Mouse (Mus musculus): ENCODE measurements around the gene B3galt4. TPM values are rescaled to one million over a fixed set of nuclear protein-coding genes. Genes with fewer than 3 reads are reported as not detected.
A peak's percentile ranks its signal among the peaks of the same experiment; 100 is the strongest.

B3galt4 gene
- total and polyA plus RNA-seq, 2 experiments from 2014 or later = 0.53 to 6.1 TPM

- WGBS = under 1% methylated on average over 14 of the region's 20 CpGs
- peaks cover 36% of the 10 kb centered on the region for H3K36me3 ChIP-seq (replicated peaks; ENCODE audit: control insufficient read depth, insufficient read depth, low read length)
- peak overlapping the region; percentile 74 for H3K4me3 ChIP-seq (ENCODE audit: low read depth, low read length)
- peak overlapping the region; percentile 69 for H3K4me2 ChIP-seq (ENCODE audit: low read depth, low read length)
- peaks cover 5% of the 10 kb centered on the region; the same call in 1 of the 2 replicates for H3K4me1 ChIP-seq (ENCODE audit: control insufficient read depth, insufficient read depth)
- DNase-seq (ENCODE audit: low spot score) (no peak), ATAC-seq (ENCODE audit: insufficient read depth, low read depth) (no peak)
- H3K27me3 ChIP-seq (ENCODE audit: control insufficient read depth, insufficient read depth, low read length) = no peaks in the 10 kb centered on the region
- TF ChIP-seq EP300 (IDR thresholded peaks at IDR 0.05; ENCODE audit: low read depth) (no peak), CTCF (IDR thresholded peaks at IDR 0.05; ENCODE audit: low read depth) (no peak)
- peak overlapping the region; percentile 73 for H3K9ac ChIP-seq (replicated peaks; ENCODE audit: low read depth, low read length)
- no peaks in the 10 kb centered on the region for H3K9me3 ChIP-seq (replicated peaks; ENCODE audit: control insufficient read depth, low read length)
- H3K27ac ChIP-seq (ENCODE audit: low read depth) = peak overlapping the region; percentile 72
Measured at GRCm38 (mm10) chr17:33916294-33916693, 35.0 kb downstream of the B3galt4 start.

- peaks cover 5% of the 10 kb centered on the region; the same call in 1 of the 2 replicates for H3K4me1 ChIP-seq (ENCODE audit: control insufficient read depth, insufficient read depth)
- H3K9me3 ChIP-seq (replicated peaks; ENCODE audit: control insufficient read depth, low read length) = no peaks in the 10 kb centered on the region
- peak within 1 kb of the TSS; percentile 73 for H3K9ac ChIP-seq (replicated peaks; ENCODE audit: low read depth, low read length)
- WGBS = under 1% methylated on average over 31 of the region's 34 CpGs
- ATAC-seq (ENCODE audit: insufficient read depth, low read depth) = peak; percentile 92
- peak; percentile 100 for DNase-seq (ENCODE audit: low spot score)
- H3K36me3 ChIP-seq (replicated peaks; ENCODE audit: control insufficient read depth, insufficient read depth, low read length) = peaks cover 41% of the 10 kb centered on the region
- peak within 1 kb of the TSS; percentile 69 for H3K4me2 ChIP-seq (ENCODE audit: low read depth, low read length)
- H3K4me3 ChIP-seq (ENCODE audit: low read depth, low read length) = peak within 1 kb of the TSS; percentile 74
- TF ChIP-seq EP300 (IDR thresholded peaks at IDR 0.05; ENCODE audit: low read depth) (peak; percentile 86), CTCF (IDR thresholded peaks at IDR 0.05; ENCODE audit: low read depth) (no peak)
- peak within 1 kb of the TSS; percentile 72 for H3K27ac ChIP-seq (ENCODE audit: low read depth)
- H3K27me3 ChIP-seq (ENCODE audit: control insufficient read depth, insufficient read depth, low read length) = no peaks in the 10 kb centered on the region
Measured at GRCm38 (mm10) chr17:33915671-33916250, 35.5 kb downstream of the B3galt4 start, which contains the start of the genes Tapbp and Zbtb22. Tapbp (plus strand) TSS chr17:33915899. Zbtb22 (plus strand) TSS chr17:33915904.

DNA sequence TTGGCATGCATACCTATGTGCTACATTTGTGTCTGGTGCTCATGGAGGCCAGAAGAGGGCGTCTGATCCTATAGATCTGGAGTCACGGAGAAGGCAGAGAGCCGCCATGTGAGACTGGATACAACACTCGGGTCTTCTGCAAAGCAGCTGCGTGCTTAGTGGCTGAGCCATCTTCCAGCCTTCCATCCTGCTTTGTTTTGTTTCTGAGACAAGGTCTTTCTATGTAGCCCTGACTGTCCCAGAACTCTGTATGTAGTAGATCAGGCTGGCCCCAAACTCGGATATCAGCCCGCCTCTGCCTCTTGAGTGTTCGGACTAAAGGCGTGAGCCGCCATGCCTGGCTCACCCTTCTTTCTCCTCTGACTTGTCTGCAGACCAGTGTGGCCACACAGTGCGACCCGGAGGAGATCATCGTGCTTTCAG lies 36.3 kb downstream of the B3galt4 start:
- Histone ChIP-seq H3K9ac (replicated peaks; ENCODE audit: low read depth, low read length) (no peak overlapping the region), H3K4me3 (ENCODE audit: low read depth, low read length) (no peak overlapping the region), H3K4me1 (ENCODE audit: control insufficient read depth, insufficient read depth) (peaks cover 8% of the 10 kb centered on the region), H3K27ac (ENCODE audit: low read depth) (peak overlapping the region; percentile 72; the same call in 1 of the 2 replicates), H3K9me3 (replicated peaks; ENCODE audit: control insufficient read depth, low read length) (no peaks in the 10 kb centered on the region), H3K4me2 (ENCODE audit: low read depth, low read length) (no peak overlapping the region), H3K36me3 (replicated peaks; ENCODE audit: control insufficient read depth, insufficient read depth, low read length) (peaks cover 45% of the 10 kb centered on the region), H3K27me3 (ENCODE audit: control insufficient read depth, insufficient read depth, low read length) (no peaks in the 10 kb centered on the region)
- DNase-seq (ENCODE audit: low spot score) (no peak), ATAC-seq (ENCODE audit: insufficient read depth, low read depth) (no peak)
- WGBS = 65% methylated on average over 13 of the region's 13 CpGs
- TF ChIP-seq CTCF (IDR thresholded peaks at IDR 0.05; ENCODE audit: low read depth) (0 out of 2 replicates have a peak, but pooled peaks have one; percentile 10), EP300 (IDR thresholded peaks at IDR 0.05; ENCODE audit: low read depth) (no peak)

DNA sequence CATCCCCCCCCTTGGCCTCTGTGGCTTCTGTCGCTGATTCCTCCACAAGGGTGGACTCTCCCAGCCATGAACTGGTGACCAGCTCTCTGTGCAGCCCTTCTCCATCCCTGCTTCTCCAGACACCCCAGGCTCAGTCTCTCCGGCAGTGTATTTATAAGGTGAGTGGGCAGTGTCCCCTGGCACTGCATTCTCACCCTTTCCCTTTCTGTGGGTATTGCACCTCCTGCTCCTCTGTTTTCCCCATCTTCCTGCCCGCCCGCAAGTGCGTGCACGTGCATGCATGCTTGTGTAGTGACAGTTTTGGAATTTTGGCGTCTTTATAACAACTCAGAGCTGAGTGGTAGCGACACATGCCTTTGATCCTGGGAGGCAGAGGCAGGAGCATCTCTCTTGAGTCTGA lies 37.4 kb downstream of the B3galt4 start:
- Histone ChIP-seq H3K4me1 (ENCODE audit: control insufficient read depth, insufficient read depth) (peaks cover 8% of the 10 kb centered on the region), H3K36me3 (replicated peaks; ENCODE audit: control insufficient read depth, insufficient read depth, low read length) (peaks cover 45% of the 10 kb centered on the region), H3K27me3 (ENCODE audit: control insufficient read depth, insufficient read depth, low read length) (no peaks in the 10 kb centered on the region), H3K9me3 (replicated peaks; ENCODE audit: control insufficient read depth, low read length) (no peaks in the 10 kb centered on the region), H3K4me2 (ENCODE audit: low read depth, low read length) (no peak overlapping the region), H3K27ac (ENCODE audit: low read depth) (no peak overlapping the region), H3K9ac (replicated peaks; ENCODE audit: low read depth, low read length) (no peak overlapping the region), H3K4me3 (ENCODE audit: low read depth, low read length) (no peak overlapping the region)
- no peak for DNase-seq (ENCODE audit: low spot score)
- ATAC-seq (ENCODE audit: insufficient read depth, low read depth) = no peak
- TF ChIP-seq CTCF (IDR thresholded peaks at IDR 0.05; ENCODE audit: low read depth) (no peak), EP300 (IDR thresholded peaks at IDR 0.05; ENCODE audit: low read depth) (no peak)
- WGBS = 95% methylated on average over 8 of the region's 8 CpGs

GRCm38 (mm10) chr17:33913264-33913663 lies 38.0 kb downstream of the B3galt4 start:
- no peaks in the 10 kb centered on the region for H3K9me3 ChIP-seq (replicated peaks; ENCODE audit: control insufficient read depth, low read length)
- H3K27me3 ChIP-seq (ENCODE audit: control insufficient read depth, insufficient read depth, low read length) = no peaks in the 10 kb centered on the region
- H3K4me2 ChIP-seq (ENCODE audit: low read depth, low read length) = no peak overlapping the region
- no peak overlapping the region for H3K4me3 ChIP-seq (ENCODE audit: low read depth, low read length)
- H3K27ac ChIP-seq (ENCODE audit: low read depth) = no peak overlapping the region
- no peak for DNase-seq (ENCODE audit: low spot score)
- ATAC-seq (ENCODE audit: insufficient read depth, low read depth) = no peak
- no peak for TF ChIP-seq EP300 (IDR thresholded peaks at IDR 0.05; ENCODE audit: low read depth)
- no peak for TF ChIP-seq CTCF (IDR thresholded peaks at IDR 0.05; ENCODE audit: low read depth)
- 86% methylated on average over 10 of the region's 10 CpGs for WGBS
- peaks cover 9% of the 10 kb centered on the region for H3K4me1 ChIP-seq (ENCODE audit: control insufficient read depth, insufficient read depth)
- H3K9ac ChIP-seq (replicated peaks; ENCODE audit: low read depth, low read length) = no peak overlapping the region
- H3K36me3 ChIP-seq (replicated peaks; ENCODE audit: control insufficient read depth, insufficient read depth, low read length) = peaks cover 45% of the 10 kb centered on the region

All from heart, postnatal 0 days (tissue).